Mouse (Mus musculus): ENCODE results near the gene Cwc22.

The Cwc22 gene

GRCm38 (mm10) chr2:77925187-77925924, 20.8 kb downstream of the Cwc22 start:
- DNase-seq (ENCODE audit: low read depth) = no peak

DNA sequence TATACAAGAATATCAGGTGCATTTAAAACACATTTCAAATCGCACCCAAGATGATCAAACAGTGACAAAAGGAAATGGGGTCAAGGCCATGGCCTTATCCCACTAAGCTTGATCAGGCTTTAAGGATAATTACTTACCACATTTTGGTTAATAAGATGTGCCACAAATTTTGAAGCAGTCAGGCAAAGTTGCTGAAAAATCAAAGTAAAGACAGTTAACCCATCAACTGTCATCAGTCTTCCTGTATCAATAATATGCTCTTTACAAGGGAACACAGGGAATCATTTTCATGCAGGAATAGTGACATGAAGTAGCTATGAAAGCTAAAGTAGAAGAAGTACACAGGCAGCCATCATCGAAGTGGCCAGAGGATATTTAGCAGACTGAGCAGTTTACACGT, 22.2 kb downstream of the Cwc22 start:
- no peak for DNase-seq (ENCODE audit: low read depth)

DNA sequence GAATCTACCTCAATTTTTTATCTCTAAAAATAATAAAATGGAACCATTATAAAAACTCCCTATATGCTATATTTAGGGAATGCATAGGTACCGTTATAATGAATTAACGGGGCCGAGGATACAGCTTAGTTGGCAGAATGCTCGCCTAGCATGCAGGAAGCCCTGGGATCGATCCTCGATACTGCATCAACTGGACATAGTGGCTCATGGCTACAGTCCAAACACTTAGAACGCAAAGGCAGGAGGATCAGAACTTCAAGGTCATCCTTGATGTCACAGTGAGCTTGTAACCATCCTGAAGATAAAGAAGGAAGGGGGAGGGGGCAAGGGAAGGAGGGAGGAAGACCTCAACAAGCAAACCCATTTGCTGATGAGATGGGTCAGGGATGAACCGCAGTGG, 23.0 kb downstream of the Cwc22 start:
- no peak for DNase-seq (ENCODE audit: low read depth)

GRCm38 (mm10) chr2:77921307-77921706, 24.9 kb downstream of the Cwc22 start:
- DNase-seq (ENCODE audit: low read depth) = no peak

GRCm38 (mm10) chr2:77920621-77921020, 25.6 kb downstream of the Cwc22 start:
- DNase-seq (ENCODE audit: low read depth) = no peak

- DNase-seq (ENCODE audit: low read depth) = no peak
Measured at GRCm38 (mm10) chr2:77918474-77918873, 27.7 kb downstream of the Cwc22 start.

DNA sequence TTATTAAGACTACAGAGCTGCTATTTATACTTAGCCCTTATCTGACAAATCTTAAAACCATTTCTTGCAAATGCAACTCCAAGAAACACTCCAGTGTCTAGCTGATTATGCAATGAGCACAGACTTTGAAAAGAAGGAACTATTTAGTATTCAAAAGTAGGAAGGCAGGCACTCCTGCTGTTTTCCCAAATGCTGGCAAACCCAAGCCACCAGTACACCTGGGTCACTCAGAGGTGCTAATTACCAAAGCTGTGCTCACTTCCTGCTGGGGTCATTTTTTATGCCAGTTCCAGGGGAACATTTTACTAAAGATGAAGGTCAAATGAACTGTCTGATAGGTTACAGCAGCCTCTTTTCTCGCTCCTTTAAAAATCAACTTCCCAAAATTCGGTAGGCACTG, 28.2 kb downstream of the Cwc22 start:
- DNase-seq (ENCODE audit: low read depth) = no peak

- no peak for DNase-seq (ENCODE audit: low read depth)
Measured at GRCm38 (mm10) chr2:77917360-77917734, 28.8 kb downstream of the Cwc22 start.

- no peak for DNase-seq (ENCODE audit: low read depth)
Measured at GRCm38 (mm10) chr2:77916586-77917359, 29.4 kb downstream of the Cwc22 start.

GRCm38 (mm10) chr2:77915187-77915586, 31.0 kb downstream of the Cwc22 start:
- DNase-seq (ENCODE audit: low read depth) = no peak

DNA sequence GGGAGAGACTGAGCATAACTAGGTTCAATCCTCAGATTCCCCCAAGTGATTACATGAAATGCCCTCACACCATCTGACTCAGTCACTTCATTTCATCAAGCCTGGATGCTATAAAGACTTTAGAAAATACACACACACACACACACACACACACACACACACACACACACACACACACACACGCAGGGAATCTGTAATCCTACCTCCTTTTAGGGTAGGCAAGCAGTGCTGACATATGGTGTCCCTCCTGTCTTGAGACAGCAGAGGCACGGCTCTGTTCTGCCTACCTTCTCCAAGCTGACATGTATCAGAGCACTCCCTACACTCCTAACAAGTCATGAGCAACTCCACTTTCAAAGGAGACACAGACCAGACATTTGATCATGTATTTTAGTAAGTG, 32.5 kb downstream of the Cwc22 start:
- DNase-seq (ENCODE audit: low read depth) = no peak

DNA sequence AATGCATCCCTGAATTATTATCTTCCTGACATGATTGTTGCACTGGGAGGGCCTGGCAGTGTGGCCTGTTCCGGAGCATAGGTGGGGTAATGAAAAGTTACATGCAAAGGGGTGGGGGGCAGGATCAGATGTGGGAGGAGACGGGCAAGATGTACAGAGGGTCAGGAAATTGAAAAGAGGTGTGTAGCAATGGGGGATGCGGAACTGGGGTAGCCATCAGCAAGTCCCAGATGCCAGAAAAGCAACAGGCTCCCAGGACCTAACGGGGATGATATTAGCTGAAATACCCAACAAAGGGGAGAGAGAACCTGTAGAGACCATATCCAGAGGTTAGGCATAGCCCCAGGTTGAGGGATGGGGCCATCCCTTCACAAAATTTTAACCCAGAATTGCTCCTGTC, 34.0 kb downstream of the Cwc22 start:
- no peak for DNase-seq (ENCODE audit: low read depth)

DNA sequence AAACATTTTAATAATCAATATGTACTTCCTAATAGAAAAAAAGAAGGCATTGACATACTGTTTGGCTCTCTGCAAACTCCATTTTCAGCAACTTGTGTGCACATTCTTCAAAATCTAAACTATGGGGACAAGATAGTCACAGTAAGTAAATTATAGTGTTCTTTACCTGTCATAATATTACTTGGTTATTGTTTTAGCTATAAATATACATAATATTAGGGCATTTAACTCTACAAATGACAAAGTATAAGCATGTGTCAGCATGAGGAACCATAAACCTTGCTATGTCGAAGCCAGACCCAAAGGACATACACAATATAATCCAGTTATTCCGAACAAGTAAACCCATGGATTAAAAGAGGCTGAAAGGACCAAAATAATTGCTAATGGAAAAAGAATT, 34.7 kb downstream of the Cwc22 start:
- DNase-seq (ENCODE audit: low read depth) = no peak

GRCm38 (mm10) chr2:77910216-77910615, 36.0 kb downstream of the Cwc22 start:
- DNase-seq (ENCODE audit: low read depth) = no peak

- DNase-seq (ENCODE audit: low read depth) = no peak
Measured at GRCm38 (mm10) chr2:77907164-77907563, 39.0 kb downstream of the Cwc22 start.

- DNase-seq (ENCODE audit: low read depth) = no peak
Measured at GRCm38 (mm10) chr2:77905023-77905422, 41.2 kb downstream of the Cwc22 start.

GRCm38 (mm10) chr2:77904495-77904894, 41.7 kb downstream of the Cwc22 start:
- no peak for DNase-seq (ENCODE audit: low read depth)

DNA sequence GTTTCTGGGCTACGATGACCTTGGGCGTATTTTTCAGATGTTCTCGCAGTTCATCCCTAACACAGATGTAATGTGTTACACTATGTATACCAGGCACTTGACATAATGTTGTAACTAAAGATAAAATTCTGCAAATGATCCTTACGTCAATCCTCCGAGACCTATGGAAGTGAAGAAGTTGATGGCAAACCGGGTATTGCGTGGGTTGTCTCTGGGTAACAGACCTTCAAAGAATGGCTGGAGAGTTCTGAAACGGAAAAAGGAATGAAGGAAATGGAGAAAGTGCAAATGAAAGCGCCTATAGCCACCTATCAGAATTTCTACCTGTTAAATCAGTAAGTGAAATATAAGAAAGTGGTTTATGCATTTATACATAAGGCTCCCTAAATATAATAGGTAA, 42.2 kb downstream of the Cwc22 start:
- no peak for DNase-seq (ENCODE audit: low read depth)

- no peak for DNase-seq (ENCODE audit: low read depth)
Measured at GRCm38 (mm10) chr2:77903098-77903497, 43.1 kb downstream of the Cwc22 start.

DNA sequence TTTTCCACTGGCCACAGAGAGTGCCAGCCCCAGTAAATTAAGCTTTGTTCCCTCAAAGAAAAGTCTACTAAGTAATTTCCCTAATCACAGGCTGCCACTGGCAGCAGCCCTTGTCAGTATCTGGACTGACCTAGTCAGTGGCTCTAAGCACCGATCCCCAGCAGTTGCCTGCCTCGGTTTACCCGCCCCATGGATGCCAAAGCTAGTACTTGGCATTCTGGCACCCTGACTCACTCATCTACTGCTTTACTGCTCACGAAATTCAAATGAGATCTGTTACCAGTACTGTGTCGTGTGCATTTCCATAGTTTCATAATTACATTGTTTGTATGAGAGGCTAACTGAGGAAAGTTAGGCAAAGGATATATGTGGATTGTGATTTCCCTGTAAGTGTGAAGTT, 44.9 kb downstream of the Cwc22 start:
- DNase-seq (ENCODE audit: low read depth) = no peak

DNA sequence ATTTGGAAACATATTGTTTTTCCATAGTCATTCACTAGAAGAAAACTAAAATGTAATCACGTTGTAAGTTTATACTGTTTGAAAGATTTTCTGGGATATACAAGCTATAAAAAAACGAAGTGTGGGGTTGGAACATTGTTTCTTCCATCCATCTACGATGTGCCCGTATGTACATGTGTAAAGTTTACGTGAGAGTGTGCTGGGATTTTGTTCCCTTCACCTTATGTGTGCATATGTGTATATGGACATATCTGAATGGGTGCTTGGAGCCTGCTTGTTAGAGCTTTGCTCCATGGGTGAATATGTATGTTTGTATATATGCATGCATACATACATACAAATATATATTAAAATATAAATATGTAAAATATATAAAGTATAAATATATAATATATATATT, 45.4 kb downstream of the Cwc22 start:
- DNase-seq (ENCODE audit: low read depth) = no peak

- no peak for DNase-seq (ENCODE audit: low read depth)
Measured at GRCm38 (mm10) chr2:77900111-77900510, 46.1 kb downstream of the Cwc22 start.

DNA sequence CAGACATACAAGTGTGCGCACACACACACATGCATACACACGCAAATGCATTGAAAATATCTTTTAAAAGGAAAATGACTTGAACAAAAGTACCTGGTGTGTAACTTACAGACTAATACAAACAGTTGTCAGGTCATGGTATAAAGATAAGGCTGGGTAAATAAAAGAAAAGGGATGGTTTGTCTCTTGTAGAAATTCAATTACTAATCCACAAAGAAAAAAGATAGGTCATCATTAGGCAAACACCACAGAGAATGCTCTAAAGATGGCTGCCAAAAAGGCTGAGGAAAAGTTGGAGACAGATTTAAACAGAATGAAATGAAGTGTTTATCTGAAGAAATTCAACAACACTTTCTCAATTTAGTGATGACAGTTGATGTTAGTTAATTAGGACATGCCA, 47.7 kb downstream of the Cwc22 start:
- DNase-seq (ENCODE audit: low read depth) = no peak

GRCm38 (mm10) chr2:77897988-77898387, 48.2 kb downstream of the Cwc22 start:
- DNase-seq (ENCODE audit: low read depth) = no peak

Data from c-Kit-positive CD71-negative TER-119-negative erythroid progenitor cells, embryonic 14.5 days (primary cell).